Mouse (Mus musculus) heart, adult 8-10 months (tissue): ENCODE results near the gene H2-D1. TPM values are rescaled to one million over a fixed set of nuclear protein-coding genes. Genes with fewer than 3 reads are reported as not detected.
"Not testable (repeated sequence)": the region's sequence is repeated elsewhere in the genome, so short reads cannot be mapped to it uniquely, and the experiment has no call there.

Source experiments
- DNase-seq: peaks from one replicate; pipeline ENCODE4 v3.0.0; 2022; ENCODE audit warnings: low spot score
- total RNA-seq, 4 experiments: library from RNA; stranded (reverse); gene quantifications; 2 replicates each; pipeline ENCODE4 v1.2.4; 2022

H2-D1 gene
- total RNA-seq, 4 experiments from 2014 or later: 108 to 169 (median 117) TPM

DNA sequence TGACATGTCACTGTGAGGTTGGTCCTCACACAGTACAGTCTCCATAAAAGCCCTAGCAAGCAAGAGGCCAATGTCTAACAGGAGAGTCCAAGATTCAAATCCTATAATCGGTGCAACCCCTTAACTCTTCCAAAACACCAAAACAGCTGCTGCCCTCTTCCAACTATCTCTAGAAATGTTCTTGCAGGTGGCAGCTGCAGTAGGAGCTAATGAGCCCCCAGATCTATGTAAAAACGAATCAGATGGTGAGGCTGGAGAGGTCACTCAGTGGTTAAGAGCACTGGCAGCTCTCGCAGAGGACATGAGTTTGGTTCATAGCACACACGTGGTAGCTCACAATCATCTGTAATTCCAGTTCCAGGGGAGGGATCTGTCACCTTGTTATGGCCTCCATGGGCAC lies 6.8 kb upstream of the H2-D1 start:
- DNase-seq: no peak

DNA sequence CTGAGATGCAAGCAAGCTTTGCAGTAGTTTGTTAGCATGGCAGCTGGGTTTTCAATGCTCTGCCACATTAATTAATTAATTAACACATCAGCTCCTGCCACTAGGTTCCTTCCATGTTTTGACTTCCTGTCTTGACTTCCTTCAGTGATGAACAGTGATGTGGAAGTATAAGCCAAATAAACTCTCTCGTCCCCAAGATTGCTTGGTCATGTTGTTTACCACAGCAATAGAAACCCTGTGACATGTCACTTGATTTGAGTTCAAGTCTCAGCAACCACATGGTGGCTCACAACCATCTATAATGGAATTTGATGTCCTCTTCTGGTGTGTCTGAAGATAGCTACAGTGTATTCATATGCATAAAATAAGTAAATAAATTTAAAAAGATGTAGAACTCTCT lies 5.2 kb upstream of the H2-D1 start:
- DNase-seq: no peak

DNA sequence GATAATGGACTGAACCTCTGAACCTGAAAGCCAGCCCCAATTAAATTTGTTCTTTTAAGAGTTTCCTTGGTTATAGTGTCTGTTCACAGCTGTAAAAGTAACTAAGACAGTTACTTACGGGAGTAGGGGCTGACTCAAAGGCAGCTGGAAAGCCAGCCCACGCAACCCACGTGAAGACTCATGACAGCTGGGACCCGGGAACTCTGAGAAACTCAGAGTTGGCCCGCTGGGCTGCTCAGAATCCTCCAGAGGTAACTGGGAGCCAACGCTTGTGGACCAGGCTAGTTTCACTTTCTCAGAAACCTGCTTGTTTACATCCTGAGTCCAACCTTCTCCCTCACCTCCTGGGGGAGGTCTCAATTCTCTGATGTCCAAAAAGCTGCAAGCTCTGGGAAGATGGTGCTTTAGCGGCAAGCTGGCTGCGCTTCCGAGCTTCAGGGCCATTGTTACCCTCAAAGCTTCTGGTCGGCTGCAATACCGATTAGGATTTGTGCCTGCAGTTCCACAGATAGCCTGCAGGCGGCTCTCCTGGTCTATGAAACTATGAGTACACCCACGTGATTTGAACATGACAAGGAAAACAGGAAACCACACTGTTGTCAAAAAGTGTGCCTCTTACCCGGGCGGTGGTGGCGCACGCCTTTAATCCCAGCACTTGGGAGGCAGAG lies 4.6 kb upstream of the H2-D1 start:
- DNase-seq: peak; percentile 99

GRCm38 (mm10) chr17:35258492-35259478 lies 3.7 kb upstream of the H2-D1 start:
- peak; percentile 85 for DNase-seq

DNA sequence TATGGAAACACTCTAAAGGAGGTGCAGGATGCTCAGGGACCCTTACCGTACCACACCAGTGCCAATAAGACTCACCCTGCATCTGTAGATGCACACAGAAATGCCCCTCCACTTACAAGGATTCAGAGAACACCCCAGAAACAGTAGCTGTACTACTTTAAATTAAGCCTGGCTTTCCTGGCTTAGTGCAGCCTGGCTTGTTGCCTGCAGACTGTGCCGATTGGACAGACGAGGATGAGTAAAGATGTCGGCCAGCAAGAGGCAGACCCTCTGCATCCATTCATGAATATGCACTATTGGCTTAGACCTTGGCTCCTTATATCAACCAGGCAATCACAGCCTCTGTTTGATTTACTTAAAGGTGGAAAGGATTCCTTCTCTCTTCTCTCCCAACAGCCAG lies 2.9 kb upstream of the H2-D1 start:
- DNase-seq: no peak

DNA sequence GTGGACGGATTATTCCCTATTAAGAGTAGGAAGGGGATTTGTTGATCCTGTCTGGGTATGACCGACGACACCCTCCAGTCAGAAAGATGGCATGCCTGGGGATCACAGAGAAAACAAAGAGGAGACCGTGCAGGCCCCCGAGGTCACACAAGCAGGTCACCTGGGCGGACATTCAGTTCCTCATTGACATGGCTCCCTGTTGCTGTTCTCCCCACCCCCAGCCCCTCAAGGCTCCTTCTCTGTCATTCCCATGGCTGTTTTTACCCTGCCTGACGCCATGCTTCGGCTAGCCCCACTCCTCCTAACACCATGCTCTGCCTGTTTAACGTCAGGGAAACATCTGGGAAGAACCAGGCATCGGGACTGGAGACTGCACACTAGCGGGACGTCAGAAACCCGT lies 879 bp upstream of the H2-D1 start:
- DNase-seq: no peak

DNA sequence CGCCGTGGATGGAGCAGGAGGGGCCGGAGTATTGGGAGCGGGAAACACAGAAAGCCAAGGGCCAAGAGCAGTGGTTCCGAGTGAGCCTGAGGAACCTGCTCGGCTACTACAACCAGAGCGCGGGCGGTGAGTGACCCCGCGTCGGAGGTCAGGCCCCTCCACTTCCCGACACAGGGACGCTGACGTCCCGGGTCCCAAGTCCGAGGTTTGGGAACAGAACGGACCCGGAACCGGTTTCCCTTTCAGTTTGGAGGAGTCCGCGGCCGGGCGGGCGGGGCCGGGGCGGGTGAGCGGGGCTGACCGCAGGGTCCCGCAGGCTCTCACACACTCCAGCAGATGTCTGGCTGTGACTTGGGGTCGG lies 973 bp downstream of the H2-D1 start:
- DNase-seq: no peak

DNA sequence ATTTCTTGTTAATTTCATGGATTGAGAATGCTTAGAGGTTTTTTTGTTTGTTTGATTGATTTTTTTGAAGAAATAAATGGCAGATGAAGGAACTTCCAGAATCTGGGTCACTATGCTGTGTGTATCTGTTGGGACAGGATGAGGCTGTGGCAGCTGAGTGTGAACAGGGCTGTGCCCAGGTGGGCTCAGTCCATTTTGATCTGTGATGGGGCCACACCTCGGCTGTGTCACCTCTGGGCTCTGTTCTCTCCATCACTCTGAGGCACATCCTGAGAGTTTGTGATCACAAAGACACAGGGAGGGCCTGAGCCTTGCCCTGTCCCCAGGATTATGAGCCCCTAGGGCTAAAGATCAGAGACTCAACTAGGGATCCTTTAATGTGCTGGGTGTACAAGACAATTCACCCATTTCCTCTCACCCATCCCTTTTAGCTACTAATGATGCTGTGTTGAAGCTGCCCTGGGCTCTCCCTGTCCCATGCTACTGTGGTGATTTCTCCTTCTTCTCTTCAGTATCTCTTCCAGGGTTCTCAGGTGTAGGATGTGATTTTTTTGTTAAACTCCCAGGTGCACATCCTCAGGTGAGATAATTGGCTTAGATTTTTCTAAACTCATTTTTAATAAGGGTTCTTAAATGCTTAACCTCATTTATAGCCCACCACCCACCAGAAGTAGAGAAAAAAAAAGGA lies 5.0 kb downstream of the H2-D1 start:
- DNase-seq: no peak

DNA sequence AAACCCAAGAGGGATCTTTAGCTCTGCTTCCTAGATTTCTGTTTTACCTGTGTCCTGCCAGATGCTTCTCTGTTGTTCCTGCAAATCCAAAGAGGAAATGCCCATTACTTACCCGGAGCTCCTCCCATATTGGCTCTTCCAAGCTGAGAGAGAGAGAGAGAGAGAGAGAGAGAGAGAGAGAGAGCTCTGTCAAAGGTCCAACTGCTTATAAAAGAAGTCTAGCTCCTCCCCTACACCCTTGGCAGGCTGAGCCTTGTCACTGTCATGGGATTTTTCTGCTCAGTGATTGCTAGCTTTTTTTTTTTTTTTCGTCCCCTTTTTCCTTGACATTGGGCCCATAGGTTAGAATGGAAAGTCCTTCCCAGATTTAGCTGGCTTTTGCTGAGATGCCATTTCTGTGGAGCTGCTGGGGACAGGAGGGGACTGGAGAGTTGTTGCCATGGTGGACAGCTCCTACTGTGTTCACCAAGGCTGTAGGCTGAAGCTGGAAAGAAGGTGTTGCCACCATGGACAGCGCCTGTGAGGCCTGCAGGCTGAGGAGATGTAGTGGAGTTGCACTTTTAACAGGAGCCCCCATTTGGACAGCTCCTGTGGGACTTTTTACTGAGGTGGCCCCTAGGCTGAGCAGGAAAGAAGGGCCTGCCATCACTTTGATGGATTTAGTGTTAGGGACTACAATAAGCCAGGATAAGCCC lies 7.3 kb downstream of the H2-D1 start:
- no peak for DNase-seq

DNA sequence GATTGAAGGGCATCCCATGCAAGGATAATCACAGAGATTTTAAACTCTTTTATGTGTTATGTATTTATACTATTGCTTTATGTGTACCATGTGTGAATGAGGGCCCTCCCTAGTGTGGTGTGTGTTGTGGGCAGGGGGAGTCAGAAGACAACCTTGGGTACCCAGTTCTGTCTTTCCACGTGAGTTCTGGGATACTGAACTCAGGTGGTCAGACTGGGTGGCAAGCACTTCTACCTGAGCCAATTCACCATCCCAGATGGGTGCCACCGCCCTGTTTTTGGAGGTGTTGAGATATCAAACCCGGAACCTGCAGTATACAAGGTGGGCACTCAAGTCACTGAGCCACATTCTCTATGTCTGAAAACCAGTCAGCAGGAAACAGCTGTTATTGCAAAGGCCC lies 9.7 kb downstream of the H2-D1 start:
- DNase-seq: no peak

- peak; percentile 89 for DNase-seq
These were observed 12.2 kb downstream of the H2-D1 start for GRCm38 (mm10) chr17:35274770-35275169.

DNA sequence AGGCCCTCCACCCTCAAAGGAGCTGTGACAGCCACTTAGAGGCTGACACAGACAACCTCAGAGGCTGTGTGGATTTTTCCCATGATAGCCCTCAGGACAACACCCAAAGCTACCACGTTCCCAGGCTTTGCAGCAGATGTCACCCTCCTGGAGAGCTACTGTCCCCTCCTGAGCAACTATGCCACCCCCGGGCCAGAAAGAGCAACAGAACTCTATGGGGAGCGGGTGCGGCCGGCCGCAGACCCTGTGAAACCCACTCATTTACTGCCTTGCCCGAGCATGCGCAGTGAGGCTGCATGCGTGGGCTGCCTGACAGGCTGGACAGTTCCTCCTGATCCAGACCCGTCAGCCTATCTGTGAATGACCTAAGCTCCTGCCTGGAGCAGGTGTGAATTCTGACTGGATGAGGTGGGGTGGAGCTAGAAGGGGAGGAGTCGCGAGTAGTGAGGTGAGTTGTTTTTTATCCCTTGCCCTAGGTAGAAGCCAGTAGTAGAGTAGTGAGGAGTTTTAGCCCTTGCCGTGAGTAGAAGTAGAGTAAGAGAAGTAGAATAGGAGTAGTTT lies 13.9 kb downstream of the H2-D1 start:
- no peak for DNase-seq

DNA sequence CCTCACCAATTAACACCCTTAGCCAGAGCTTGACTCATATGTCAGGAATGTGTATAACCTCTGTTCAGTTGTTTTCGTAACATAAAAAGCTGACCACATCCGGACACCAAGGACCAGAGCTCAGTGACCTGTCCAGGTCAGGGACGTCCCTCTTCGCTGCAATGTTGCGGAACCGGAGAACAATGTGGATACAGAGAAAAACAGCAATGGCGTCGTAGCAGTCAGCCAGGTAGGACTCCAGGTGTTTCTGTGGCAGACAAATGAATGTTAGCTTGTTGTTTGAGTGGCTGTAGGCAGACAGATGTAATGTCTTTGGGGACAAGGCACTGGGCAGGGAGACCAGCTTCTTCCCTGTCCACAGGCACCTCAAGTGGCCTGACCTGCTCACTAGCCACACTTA lies 15.5 kb downstream of the H2-D1 start:
- no peak for DNase-seq

- DNase-seq: no peak
These were observed 16.6 kb downstream of the H2-D1 start for GRCm38 (mm10) chr17:35278957-35279688.

GRCm38 (mm10) chr17:35280276-35280675 lies 17.7 kb downstream of the H2-D1 start:
- DNase-seq: no peak

DNA sequence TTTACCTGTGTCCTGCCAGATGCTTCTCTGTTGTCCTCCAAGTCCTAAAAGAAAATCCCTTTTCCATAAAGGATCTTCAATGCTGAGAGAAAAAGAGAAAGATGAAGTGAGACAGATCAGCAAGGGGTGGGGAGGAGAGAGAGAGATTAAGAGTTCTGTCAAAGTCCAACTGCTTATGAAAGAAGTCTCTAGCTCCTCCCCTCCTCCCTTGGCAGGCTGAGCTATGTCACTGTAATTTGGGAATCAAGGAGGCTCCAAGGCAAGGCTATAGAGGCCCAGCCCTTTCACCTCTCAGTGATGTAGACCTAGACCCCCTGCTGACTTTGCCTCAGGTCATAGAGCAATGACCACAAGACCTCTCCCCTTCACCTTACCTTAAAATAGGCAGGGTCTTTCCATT lies 22.9 kb downstream of the H2-D1 start:
- DNase-seq: no peak

DNA sequence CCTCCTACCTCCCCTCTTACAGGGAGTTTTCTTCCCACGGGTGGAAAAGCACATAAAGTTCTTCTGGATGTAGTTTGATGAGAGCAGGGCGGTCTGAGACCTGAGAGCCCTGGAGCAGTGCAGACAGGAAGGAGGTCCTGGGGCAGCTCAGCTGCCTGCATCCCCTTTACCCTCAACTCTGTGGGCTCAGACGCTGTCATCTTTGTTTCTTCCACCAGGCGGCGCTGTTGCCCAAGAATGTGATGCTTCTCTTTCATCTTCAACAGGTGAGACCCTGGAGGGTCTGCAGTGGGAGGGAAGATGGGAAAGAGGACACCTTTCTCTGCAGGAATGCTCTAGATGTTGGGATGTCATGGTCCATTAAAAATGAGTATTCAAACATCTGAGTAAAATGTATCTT lies 33.3 kb downstream of the H2-D1 start:
- DNase-seq: peak; percentile 44

GRCm38 (mm10) chr17:35300261-35300945 lies 37.9 kb downstream of the H2-D1 start:
- not testable (repeated sequence) for DNase-seq

GRCm38 (mm10) chr17:35301645-35302258 lies 39.2 kb downstream of the H2-D1 start:
- DNase-seq: peak; percentile 94

GRCm38 (mm10) chr17:35303271-35303670 lies 40.7 kb downstream of the H2-D1 start:
- DNase-seq: no peak
